Mouse (Mus musculus) ES-E14 (cell line): ENCODE data around the gene Rassf8.

Experiments used
- HCFC1 ChIP-seq: IDR thresholded peaks from 2 replicates; pipeline ENCODE4 v1.6.1; 2012; ENCODE audit warnings: low read length, inconsistent platforms, borderline replicate concordance; ENCODE audit not compliant: insufficient read depth
- ZNF384 ChIP-seq: IDR thresholded peaks from 2 replicates; pipeline ENCODE4 v1.6.1; 2012; ENCODE audit warnings: low read depth, low read length, inconsistent platforms

DNA sequence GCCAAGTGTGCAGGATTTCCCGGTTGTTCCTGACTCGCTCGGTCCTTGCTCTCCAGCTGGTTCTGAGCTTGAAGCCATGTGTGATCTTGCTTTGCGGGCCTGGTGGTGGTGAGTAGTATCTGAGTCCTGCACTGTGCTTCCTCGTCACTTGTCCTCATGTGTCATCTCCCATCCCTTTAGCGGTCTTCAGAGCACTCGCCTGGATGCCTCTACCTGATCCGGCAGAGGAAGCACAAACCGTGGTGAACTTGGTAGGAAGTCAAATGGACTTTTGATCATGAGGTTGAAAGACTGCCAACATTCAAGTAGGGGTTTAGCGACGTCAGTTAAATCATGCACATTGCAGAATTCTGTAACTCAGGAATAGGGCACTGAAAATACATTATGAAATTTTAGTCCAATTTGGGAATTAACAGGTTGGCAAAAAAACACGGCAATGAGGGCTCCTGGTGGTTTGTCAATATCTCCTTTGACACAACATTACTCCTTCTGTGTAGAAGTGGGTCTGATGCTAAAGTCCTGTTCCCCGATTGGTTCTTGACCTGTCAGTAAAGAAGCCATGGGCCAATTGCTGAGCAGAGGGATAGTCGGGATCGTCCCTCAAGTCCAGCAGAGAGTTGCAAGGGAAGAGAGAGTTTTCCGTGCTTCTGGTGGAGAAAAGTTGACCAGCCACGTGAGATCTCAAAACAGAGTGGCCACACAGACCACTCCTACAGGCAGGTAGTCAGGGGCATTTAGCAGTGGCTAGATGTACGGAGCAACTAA, 36.4 kb upstream of the Rassf8 start:
- TF ChIP-seq HCFC1 (no peak), ZNF384 (no peak)
